Mouse (Mus musculus): ENCODE results near the gene Fam193a.

GRCm38 (mm10) chr5:34500886-34501285 is 131.2 kb downstream of the Fam193a start:
- TF ChIP-seq GATA1 (IDR thresholded peaks at IDR 0.05; ENCODE audit: borderline replicate concordance, low read length) (no peak), FLI1 (IDR thresholded peaks at IDR 0.05; ENCODE audit: low read length) (no peak)

Measured in megakaryocyte, embryonic 14.5 days (primary cell).